8 mouse cellular contexts compared by ENCODE assay signal in genomic region chr11:75937370-75937871, GRCm38 (mm10). TPM values are rescaled to one million over a fixed set of nuclear protein-coding genes. Genes with fewer than 3 reads are reported as not detected.
DNase-seq lines count a peak whose midpoint lies in the region; ATAC-seq and TF ChIP-seq lines count a peak whose summit lies in the region.

No protein-coding gene starts in this region.

- no peak overlapping the region for H3K27ac ChIP-seq in thymus, adult 2 months (ENCODE audit: control insufficient read depth, insufficient read depth, low read length)
- peak overlapping the region; percentile 50; the same call in 1 of the 2 replicates for H3K27ac ChIP-seq in forebrain, embryonic 12.5 days
- peak overlapping the region; percentile 67 for H3K27ac ChIP-seq in hindbrain, embryonic 12.5 days
- H3K27ac ChIP-seq in limb, embryonic 13.5 days, result peak overlapping the region; percentile 39; the same call in 1 of the 2 replicates
- H3K27ac ChIP-seq in neural tube, embryonic 13.5 days (replicated peaks), result 0 out of 2 replicates have a peak overlapping the region, but pooled peaks have one; percentile 42

- ATAC-seq in forebrain, embryonic 12.5 days (ENCODE audit: low FRiP score), result 0 out of 2 replicates have a peak, but pooled peaks have one; percentile 36
- ATAC-seq in hindbrain, embryonic 12.5 days (ENCODE audit: low FRiP score), result no peak
- peak; percentile 88 for ATAC-seq in limb, embryonic 13.5 days (ENCODE audit: low FRiP score, low read depth)
- ATAC-seq in neural tube, embryonic 13.5 days (ENCODE audit: low read depth), result peak; percentile 67
- ATAC-seq in cerebellum, adult (ENCODE audit: insufficient number of reproducible peaks, low FRiP score, low TSS enrichment), result no peak

- peak; percentile 29 for DNase-seq in thymus, postnatal 4 days
- DNase-seq in thymus, adult 2 months, result no peak
- no peak for DNase-seq in cerebellum, adult 18-20 months

- H3K4me1 ChIP-seq in thymus, adult 2 months (replicated peaks; ENCODE audit: control insufficient read depth, insufficient read depth, low read length), result peaks cover 29% of the 10 kb centered on the region
- peaks cover 23% of the 10 kb centered on the region for H3K4me1 ChIP-seq in forebrain, embryonic 12.5 days
- H3K4me1 ChIP-seq in hindbrain, embryonic 12.5 days, result peaks cover 29% of the 10 kb centered on the region
- H3K4me1 ChIP-seq in limb, embryonic 13.5 days, result peaks cover 39% of the 10 kb centered on the region
- peaks cover 33% of the 10 kb centered on the region for H3K4me1 ChIP-seq in neural tube, embryonic 13.5 days (replicated peaks)

- no peaks in the 10 kb centered on the region for H3K36me3 ChIP-seq in thymus, adult 2 months (ENCODE audit: control insufficient read depth, insufficient read depth, low read length)
- no peaks in the 10 kb centered on the region for H3K36me3 ChIP-seq in forebrain, embryonic 12.5 days (replicated peaks)
- H3K36me3 ChIP-seq in hindbrain, embryonic 12.5 days, result no peaks in the 10 kb centered on the region
- H3K36me3 ChIP-seq in limb, embryonic 13.5 days, result no peaks in the 10 kb centered on the region
- H3K36me3 ChIP-seq in neural tube, embryonic 13.5 days, result no peaks in the 10 kb centered on the region

- no peak overlapping the region for H3K9ac ChIP-seq in forebrain, embryonic 12.5 days
- H3K9ac ChIP-seq in hindbrain, embryonic 12.5 days, result peak overlapping the region; percentile 41
- H3K9ac ChIP-seq in limb, embryonic 13.5 days, result peak overlapping the region; percentile 36; the same call in 1 of the 2 replicates
- H3K9ac ChIP-seq in neural tube, embryonic 13.5 days, result no peak overlapping the region

- TF ChIP-seq CTCF in thymus, adult 2 months (IDR thresholded peaks at IDR 0.05; ENCODE audit: borderline replicate concordance, control insufficient read depth, extremely low read depth, insufficient read depth, low read length, poor library complexity), result no peak

- no peaks in the 10 kb centered on the region for H3K27me3 ChIP-seq in thymus, adult 2 months (ENCODE audit: control insufficient read depth, insufficient read depth, low read length)
- no peaks in the 10 kb centered on the region for H3K27me3 ChIP-seq in forebrain, embryonic 12.5 days
- no peaks in the 10 kb centered on the region; the same call in 1 of the 2 replicates for H3K27me3 ChIP-seq in hindbrain, embryonic 12.5 days
- no peaks in the 10 kb centered on the region for H3K27me3 ChIP-seq in limb, embryonic 13.5 days
- no peaks in the 10 kb centered on the region for H3K27me3 ChIP-seq in neural tube, embryonic 13.5 days

- H3K4me3 ChIP-seq in thymus, adult 2 months (ENCODE audit: control insufficient read depth, insufficient read depth, low read length), result no peak overlapping the region
- H3K4me3 ChIP-seq in forebrain, embryonic 12.5 days (replicated peaks), result no peak overlapping the region
- H3K4me3 ChIP-seq in hindbrain, embryonic 12.5 days, result no peak overlapping the region
- no peak overlapping the region for H3K4me3 ChIP-seq in limb, embryonic 13.5 days
- H3K4me3 ChIP-seq in neural tube, embryonic 13.5 days, result no peak overlapping the region

- no peak for TF ChIP-seq POLR2A in thymus, adult 2 months (IDR thresholded peaks at IDR 0.05; ENCODE audit: control insufficient read depth, extremely low read depth, insufficient read depth, low read length, poor library complexity)

- H3K9me3 ChIP-seq in forebrain, embryonic 12.5 days, result no peaks in the 10 kb centered on the region
- no peaks in the 10 kb centered on the region for H3K9me3 ChIP-seq in hindbrain, embryonic 12.5 days (replicated peaks)
- H3K9me3 ChIP-seq in limb, embryonic 13.5 days, result no peaks in the 10 kb centered on the region
- H3K9me3 ChIP-seq in neural tube, embryonic 13.5 days, result no peaks in the 10 kb centered on the region

- WGBS in thymus, adult 2 months, result 40% methylated on average over 6 of the region's 6 CpGs
- WGBS in forebrain, embryonic 12.5 days, result 46% methylated on average over 6 of the region's 6 CpGs
- WGBS in hindbrain, embryonic 12.5 days, result 34% methylated on average over 6 of the region's 6 CpGs
- 26% methylated on average over 6 of the region's 6 CpGs for WGBS in limb, embryonic 13.5 days
- WGBS in neural tube, embryonic 13.5 days, result 37% methylated on average over 6 of the region's 6 CpGs

- 0 out of 2 replicates have a peak overlapping the region, but pooled peaks have one; percentile 15 for H3K4me2 ChIP-seq in forebrain, embryonic 12.5 days
- 0 out of 2 replicates have a peak overlapping the region, but pooled peaks have one; percentile 2 for H3K4me2 ChIP-seq in hindbrain, embryonic 12.5 days (replicated peaks)
- H3K4me2 ChIP-seq in limb, embryonic 13.5 days (replicated peaks), result peak overlapping the region; percentile 43
- no peak overlapping the region for H3K4me2 ChIP-seq in neural tube, embryonic 13.5 days

RNA-seq across cellular contexts. Expression of gene Rph3al, which starts 0.8 kb away (rescaled TPM):
- 7.6 TPM in 2 replicates for polyA plus RNA-seq in thymus, adult 2 months (2012; rRNA removed)
- 1.1 and 1.7 TPM in 2 replicates for polyA plus RNA-seq in forebrain, embryonic 12.5 days (2016; fragmentation: Nextera tagmentation; extraction: Ambion mirVana)
- 2.6 and 2.9 TPM in 2 replicates for polyA plus RNA-seq in hindbrain, embryonic 12.5 days (2016; fragmentation: Nextera tagmentation; extraction: Ambion mirVana)
- polyA plus RNA-seq in limb, embryonic 13.5 days (2015; fragmentation: Nextera tagmentation; extraction: Ambion mirVana), result 2.5 and 2.6 TPM in 2 replicates
- polyA plus RNA-seq in neural tube, embryonic 13.5 days (2015; fragmentation: Nextera tagmentation; extraction: Ambion mirVana), result 1.7 and 2.3 TPM in 2 replicates

Comparison
In these comparisons a context has a peak if more than half of its experiments do, and no peak if none do; other contexts are left out.
1. ATAC-seq: peak in forebrain, embryonic 12.5 days (single experiment), limb, embryonic 13.5 days (single experiment) and neural tube, embryonic 13.5 days (single experiment); none in hindbrain, embryonic 12.5 days (single experiment) and cerebellum, adult (single experiment).
2. H3K9ac ChIP-seq: peak in hindbrain, embryonic 12.5 days (single experiment) and limb, embryonic 13.5 days (single experiment); none in forebrain, embryonic 12.5 days (single experiment) and neural tube, embryonic 13.5 days (single experiment).